In genomic region chr1:161719876-161720275, GRCm38 (mm10) we compare ENCODE assay signal across 24 mouse cellular contexts.
"Had no signal": no experiment of that assay in that cellular context is flagged by ENCODE, and none has a peak within 500 bp of the region (broad histone marks: within the 10 kb centered on the region; RNA-seq: fewer than 3 reads in every experiment).

No protein-coding gene starts in this region.

- H3K4me3 ChIP-seq: heart, adult 2 months; heart, embryonic 13.5 days; heart, embryonic 15.5 days; hindbrain, embryonic 13.5 days; hindbrain, embryonic 15.5 days; kidney, embryonic 15.5 days; limb, embryonic 13.5 days; limb, embryonic 15.5 days had no signal

- ATAC-seq: hindbrain, postnatal 0 days; intestine, embryonic 16.5 days had no signal

- DNase-seq: gastrocnemius, postnatal 14 days; gastrocnemius, postnatal 36 days; heart, adult 2 months; heart, postnatal 14 days; heart, postnatal 36 days; kidney, adult 11 months; kidney, adult 2 months; kidney, adult 9 months; kidney, postnatal 14 days; kidney, postnatal 36 days; layer of hippocampus, adult 9-11 months; layer of hippocampus, postnatal 36 days; left cerebral cortex, postnatal 4 days had no signal

- H3K4me1 ChIP-seq: hindbrain, embryonic 13.5 days; hindbrain, embryonic 15.5 days; limb, embryonic 13.5 days; limb, embryonic 15.5 days had no signal

- H3K27me3 ChIP-seq: heart, embryonic 13.5 days; heart, embryonic 15.5 days; hindbrain, embryonic 13.5 days; hindbrain, embryonic 15.5 days; kidney, embryonic 15.5 days; limb, embryonic 13.5 days; limb, embryonic 15.5 days had no signal

- H3K9me3 ChIP-seq: heart, embryonic 13.5 days; heart, embryonic 15.5 days; hindbrain, embryonic 13.5 days; hindbrain, embryonic 15.5 days; kidney, embryonic 15.5 days; limb, embryonic 13.5 days; limb, embryonic 15.5 days had no signal

- H3K27ac ChIP-seq: heart, adult 2 months; heart, embryonic 13.5 days; heart, embryonic 15.5 days; hindbrain, embryonic 13.5 days; hindbrain, embryonic 15.5 days; hindbrain, postnatal 0 days; kidney, embryonic 15.5 days; kidney, postnatal 0 days; limb, embryonic 13.5 days; limb, embryonic 15.5 days had no signal

- H3K36me3 ChIP-seq: heart, embryonic 13.5 days; heart, embryonic 15.5 days; hindbrain, embryonic 13.5 days; hindbrain, embryonic 15.5 days; kidney, embryonic 15.5 days; limb, embryonic 13.5 days; limb, embryonic 15.5 days had no signal

- H3K4me2 ChIP-seq: heart, embryonic 11.5 days; heart, embryonic 13.5 days; heart, embryonic 15.5 days; hindbrain, embryonic 13.5 days; hindbrain, embryonic 15.5 days; kidney, embryonic 15.5 days; limb, embryonic 13.5 days; limb, embryonic 15.5 days had no signal

- H3K9ac ChIP-seq: heart, embryonic 13.5 days; heart, embryonic 15.5 days; hindbrain, embryonic 13.5 days; hindbrain, embryonic 15.5 days; kidney, embryonic 15.5 days; limb, embryonic 13.5 days; limb, embryonic 15.5 days had no signal
